Mouse (Mus musculus): ENCODE results near the gene Ahnak.
"Not testable (repeated sequence)": the region's sequence is repeated elsewhere in the genome, so short reads cannot be mapped to it uniquely, and the experiment has no call there.

The Ahnak gene

DNA sequence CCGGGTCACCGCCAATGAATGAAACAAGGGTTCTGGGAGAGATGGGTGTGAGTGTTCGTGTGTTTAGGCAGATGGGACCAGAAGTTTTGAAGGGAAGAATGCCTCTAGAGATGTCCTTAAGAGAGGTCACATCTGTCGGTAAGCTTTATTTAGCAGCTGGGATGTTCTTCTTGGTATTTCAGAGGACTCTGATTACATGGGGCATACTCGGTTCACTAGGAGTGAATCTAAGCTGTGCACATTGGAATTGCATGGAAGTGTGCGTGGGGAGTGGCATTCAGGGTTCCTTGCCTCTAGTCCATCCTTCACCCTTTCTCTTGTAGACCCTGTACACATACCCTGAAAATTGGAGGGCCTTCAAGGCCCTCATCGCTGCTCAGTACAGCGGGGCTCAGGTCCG, 21.2 kb upstream of the Ahnak start:
- DNase-seq (ENCODE audit: extremely low spot score, low spot score): no peak

DNA sequence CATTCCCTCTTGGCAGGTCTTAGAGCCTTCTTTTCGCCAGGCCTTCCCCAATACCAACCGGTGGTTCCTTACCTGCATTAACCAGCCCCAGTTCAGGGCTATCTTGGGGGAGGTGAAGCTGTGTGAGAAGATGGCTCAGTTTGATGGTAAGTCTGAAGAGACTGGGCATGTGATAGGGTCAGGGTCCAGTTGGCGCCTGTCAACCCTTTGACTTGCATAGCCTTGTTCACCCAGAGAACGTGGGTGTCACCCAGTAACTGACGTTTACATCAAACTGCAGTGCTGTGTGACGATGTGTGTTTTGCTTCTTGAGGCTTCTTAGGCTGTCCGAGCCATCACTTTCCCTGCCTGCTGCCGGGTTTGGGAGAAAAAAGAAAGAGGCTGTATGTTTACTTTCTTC, 16.6 kb upstream of the Ahnak start:
- not testable (repeated sequence) for DNase-seq (ENCODE audit: extremely low spot score, low spot score)

DNA sequence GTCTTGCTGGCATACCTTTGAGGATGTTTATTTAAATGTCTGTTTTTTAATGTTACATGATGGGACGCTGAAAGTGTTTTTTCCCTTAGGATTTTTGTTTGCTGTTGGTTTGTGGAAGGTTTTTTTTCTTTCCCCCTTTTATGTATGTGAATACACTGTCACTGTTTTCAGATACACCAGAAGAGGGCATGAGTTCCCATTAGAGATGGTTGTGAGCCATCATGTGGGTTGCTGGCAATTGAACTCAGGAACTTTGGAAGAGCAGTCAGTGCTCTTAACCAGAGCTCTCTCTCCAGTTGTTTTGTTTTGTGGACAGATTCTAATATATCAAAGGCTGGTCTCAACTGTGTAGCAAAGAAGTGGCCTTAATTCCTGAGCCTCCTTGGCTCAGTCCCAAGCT, 14.4 kb upstream of the Ahnak start:
- no peak for DNase-seq (ENCODE audit: extremely low spot score, low spot score)

GRCm38 (mm10) chr19:8975491-8975890, 13.6 kb upstream of the Ahnak start:
- no peak for DNase-seq (ENCODE audit: extremely low spot score, low spot score)

GRCm38 (mm10) chr19:8976535-8976934, 12.5 kb upstream of the Ahnak start:
- no peak for DNase-seq (ENCODE audit: extremely low spot score, low spot score)

GRCm38 (mm10) chr19:8980771-8981170, 8.3 kb upstream of the Ahnak start:
- no peak for DNase-seq (ENCODE audit: extremely low spot score, low spot score)

GRCm38 (mm10) chr19:8981450-8982168, 7.5 kb upstream of the Ahnak start:
- DNase-seq (ENCODE audit: extremely low spot score, low spot score): no peak

DNA sequence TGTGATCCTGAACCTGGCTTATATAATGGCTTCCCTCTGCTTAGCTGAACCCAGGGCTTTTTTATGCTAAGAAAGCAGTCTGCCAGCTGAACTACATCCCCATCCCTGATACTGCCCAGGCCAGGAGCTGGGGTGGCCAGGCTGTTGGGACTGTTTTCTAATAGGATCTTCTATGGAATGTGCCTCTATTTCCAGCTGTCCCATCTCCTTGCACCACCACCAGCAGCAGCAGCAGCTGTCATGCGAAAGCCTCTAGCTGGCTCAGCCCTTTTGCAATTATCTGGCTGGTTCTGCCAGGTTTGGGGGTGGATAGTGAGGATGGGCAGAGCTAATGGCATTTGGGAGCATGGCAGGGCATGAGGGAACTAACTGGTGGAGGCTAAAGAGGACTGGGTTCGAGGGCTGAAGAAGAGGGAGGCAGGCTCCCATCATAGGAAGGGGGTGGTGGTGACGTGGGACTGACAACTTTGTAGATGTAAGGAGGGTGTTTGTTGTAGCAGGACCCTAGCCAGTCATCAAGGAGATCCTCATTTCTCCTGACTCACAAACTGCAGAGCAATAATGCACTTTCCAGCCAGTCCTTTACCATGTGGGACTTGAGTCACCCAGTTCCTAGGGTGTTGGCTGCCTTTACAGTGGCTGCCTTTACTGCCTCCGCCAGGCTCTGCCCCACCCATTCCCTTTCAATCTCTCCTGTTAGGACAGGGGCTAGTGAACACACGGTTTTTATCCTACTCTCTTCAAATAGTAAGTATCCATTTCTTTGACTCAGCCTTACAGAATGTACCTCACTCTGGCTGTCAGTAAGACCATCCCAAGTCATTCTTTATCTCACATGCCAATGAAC, 6.6 kb upstream of the Ahnak start:
- no peak for DNase-seq (ENCODE audit: extremely low spot score, low spot score)

GRCm38 (mm10) chr19:8983150-8983650, 5.9 kb upstream of the Ahnak start:
- no peak for DNase-seq (ENCODE audit: extremely low spot score, low spot score)

DNA sequence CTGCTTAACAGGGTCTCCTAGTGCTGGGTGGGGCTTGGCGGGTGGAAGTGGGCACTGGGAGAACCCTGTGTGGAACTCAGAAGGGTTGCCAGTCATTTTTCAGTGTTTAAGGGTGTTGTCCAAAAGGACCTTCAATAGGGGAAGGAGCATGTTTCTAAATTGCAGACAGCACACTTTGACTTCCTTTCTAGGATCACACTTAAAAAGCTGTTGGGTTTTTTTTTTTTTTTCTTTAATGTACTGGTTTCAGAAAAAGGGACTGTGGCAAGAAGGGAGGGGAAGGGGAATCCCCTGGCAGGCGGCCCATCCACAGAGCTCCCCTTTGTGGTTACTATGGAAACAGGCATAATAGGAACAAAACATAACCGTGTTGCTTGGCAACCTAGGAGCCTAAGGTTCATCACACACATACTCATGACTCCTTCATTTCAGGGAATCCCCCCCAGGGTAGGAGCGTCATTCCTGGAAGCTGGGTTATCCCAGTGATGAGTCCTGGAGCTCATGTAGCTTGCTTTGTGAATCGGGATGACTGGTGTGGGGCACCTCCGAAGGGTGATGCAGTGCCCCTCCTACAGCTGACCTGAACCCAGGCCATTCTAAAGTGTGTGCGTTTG, 4.7 kb upstream of the Ahnak start:
- DNase-seq (ENCODE audit: extremely low spot score, low spot score): no peak

DNA sequence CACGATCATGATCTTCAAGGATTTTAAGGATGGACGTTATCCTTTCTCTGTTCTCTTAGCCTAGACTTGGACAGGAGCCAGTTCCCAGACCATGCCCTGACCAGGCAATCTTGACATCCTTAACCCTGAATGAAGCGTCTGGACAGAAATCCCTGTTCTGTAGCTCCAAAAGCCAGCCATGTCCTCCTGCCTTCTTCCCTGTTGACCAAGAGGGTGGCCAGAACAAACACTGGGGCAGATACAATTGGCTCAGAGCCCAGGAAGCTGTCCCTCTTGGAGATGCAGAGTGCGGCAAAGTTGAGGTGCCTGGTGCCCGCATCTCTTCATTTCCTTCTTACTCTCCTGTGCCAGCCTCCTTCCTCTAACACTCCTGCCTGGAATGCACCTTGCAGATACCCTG, 3.2 kb upstream of the Ahnak start:
- no peak for DNase-seq (ENCODE audit: extremely low spot score, low spot score)

DNA sequence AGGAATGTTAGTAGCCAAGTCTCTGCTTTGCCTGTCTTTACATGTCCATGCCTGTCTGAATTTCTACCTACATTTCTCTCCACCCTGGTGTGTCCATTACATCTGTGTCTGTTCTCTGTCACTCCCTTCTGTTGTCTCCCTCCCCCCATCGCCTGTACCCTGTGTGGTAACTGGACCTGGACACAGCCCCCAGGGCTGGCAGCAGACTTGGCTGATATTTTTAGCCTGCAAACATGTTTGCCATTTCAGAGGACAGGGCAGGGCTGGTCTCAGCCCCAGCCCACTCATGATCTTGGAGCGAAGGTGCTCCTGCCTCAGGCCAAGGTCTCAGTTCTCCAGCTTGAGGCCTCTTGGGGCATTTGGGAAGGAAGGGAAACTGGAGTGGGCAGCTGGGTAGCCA, 1.3 kb upstream of the Ahnak start:
- DNase-seq (ENCODE audit: extremely low spot score, low spot score): no peak

DNA sequence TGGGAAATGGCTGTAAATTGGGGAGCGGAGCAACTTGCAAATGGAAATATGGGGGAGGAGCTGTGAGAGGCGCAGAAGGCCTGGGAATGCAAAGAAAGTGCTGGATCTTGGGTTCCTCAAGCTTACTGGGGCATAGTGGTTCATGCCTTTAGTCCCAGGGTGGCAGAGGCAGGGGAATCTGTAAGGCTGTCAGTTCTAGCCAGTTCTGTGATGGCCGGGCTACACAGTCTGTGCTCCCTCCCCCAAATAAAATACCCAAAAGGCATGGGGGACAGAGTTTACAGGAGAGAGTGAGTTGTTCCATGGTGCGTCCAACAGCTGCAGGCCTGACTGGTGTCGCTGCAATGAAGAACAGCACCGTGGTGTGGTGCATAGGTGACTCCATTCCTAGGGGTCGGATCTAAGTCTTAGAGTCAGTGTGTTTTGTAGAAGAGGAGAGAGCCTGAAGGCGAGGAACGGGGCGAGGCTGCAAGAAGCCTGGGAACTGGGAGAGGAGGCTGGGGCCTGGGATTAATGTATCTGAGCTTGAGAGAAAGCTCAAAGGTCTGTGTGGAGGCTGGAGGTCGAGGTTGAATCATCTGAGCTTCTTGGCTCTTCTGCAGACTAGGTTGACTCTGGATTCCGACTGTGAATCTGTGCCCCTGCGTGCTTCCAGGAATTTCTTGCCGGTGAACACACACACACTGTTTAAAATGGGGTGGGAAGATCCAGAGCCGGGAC, 578 bp upstream of the Ahnak start:
- no peak for DNase-seq (ENCODE audit: extremely low spot score, low spot score)

GRCm38 (mm10) chr19:8989567-8990431, 715 bp downstream of the Ahnak start:
- peak; percentile 74 for DNase-seq (ENCODE audit: extremely low spot score, low spot score)

DNA sequence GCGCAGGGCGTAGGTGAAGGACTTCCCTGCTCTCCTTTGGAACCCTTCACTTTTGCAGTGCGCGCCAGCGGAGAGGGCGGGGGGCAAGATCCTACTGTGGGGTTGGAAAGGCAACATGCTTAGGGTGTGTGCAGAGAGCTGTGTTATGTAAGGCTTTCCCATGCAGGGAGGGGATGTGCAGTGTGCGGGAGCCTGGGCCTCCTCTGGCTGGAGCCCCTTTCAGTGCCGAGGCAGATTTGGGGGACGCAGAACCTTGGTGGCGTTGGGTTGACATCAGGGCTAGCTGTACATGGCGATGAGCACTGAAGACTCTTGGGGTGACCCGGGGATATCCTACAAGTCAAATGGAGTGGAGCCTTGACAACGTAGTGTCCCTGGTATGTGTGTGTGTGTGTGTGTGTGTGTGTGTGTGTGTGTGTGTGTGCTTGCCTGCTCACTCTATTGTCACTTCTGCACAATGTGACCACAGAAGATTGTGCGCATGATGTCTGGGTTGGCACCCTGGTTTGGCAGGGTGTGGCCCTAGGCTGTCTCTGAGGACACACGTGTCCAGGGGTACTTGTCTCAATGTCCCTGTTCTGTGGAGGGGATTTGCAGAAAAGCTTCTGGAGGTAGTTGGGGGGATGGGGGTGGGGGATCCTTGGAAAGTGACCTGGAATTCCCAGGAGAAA, 1.5 kb downstream of the Ahnak start:
- no peak for DNase-seq (ENCODE audit: extremely low spot score, low spot score)

DNA sequence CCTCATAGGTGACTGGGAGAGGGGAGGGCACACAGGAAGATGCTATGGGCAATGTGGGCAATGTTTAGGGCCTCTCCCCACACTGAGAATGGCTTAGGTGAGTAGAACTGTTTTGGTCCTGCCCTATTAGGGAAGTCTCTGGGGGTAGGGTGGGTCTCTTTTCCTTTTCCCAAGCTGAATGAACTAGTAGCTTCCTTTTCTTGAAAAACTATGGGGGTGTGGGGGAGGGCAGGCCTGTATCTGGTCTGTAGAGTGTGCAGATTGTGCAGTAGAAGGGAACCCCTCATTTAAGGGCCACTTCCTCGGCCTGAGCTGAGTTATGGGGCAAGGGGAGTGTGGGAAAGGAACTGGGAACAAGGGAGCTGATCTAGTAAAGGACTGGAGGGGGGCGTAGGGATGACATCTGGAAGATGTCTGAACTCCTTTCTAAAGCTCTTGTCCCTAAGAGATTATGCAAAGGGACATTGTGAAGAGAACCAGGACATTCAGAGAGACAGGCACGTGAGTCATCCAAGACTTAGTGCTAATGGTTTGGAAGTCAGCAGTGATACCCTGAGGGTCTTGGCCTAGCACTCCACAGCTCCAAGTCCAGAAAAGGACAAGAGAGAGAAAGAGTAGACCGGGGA, 2.3 kb downstream of the Ahnak start:
- no peak for DNase-seq (ENCODE audit: extremely low spot score, low spot score)

- no peak for DNase-seq (ENCODE audit: extremely low spot score, low spot score)
Measured at GRCm38 (mm10) chr19:8991871-8992735, 3.0 kb downstream of the Ahnak start.

- DNase-seq (ENCODE audit: extremely low spot score, low spot score): peak; percentile 70
Measured at GRCm38 (mm10) chr19:8992769-8993624, 3.9 kb downstream of the Ahnak start.

Data from neural tube, embryonic 10.5 days (tissue).